Mouse (Mus musculus): ENCODE measurements around the gene Foxp2. TPM values are rescaled to one million over a fixed set of nuclear protein-coding genes. Genes with fewer than 3 reads are reported as not detected.

Gene Foxp2
- polyA plus RNA-seq, 1 experiment from 2014 or later = 16.9 TPM

GRCm38 (mm10) chr6:15415099-15415498 lies 514.0 kb downstream of the Foxp2 start:
- Histone ChIP-seq H3K4me1 (ENCODE audit: control insufficient read depth, insufficient read depth, low read length) (peaks cover 5% of the 10 kb centered on the region; the same call in 1 of the 2 replicates), H3K9ac (ENCODE audit: low read depth, low read length) (no peak overlapping the region), H3K4me2 (ENCODE audit: low read depth, low read length) (no peak overlapping the region), H3K9me3 (ENCODE audit: control insufficient read depth, low read length) (no peaks in the 10 kb centered on the region), H3K27ac (replicated peaks; ENCODE audit: low read depth, low read length) (no peak overlapping the region), H3K36me3 (ENCODE audit: control insufficient read depth, insufficient read depth, low read length) (no peaks in the 10 kb centered on the region), H3K27me3 (replicated peaks; ENCODE audit: control insufficient read depth, insufficient read depth, low read length) (no peaks in the 10 kb centered on the region), H3K4me3 (ENCODE audit: low read depth, low read length) (no peak overlapping the region)
- no peak for ATAC-seq (ENCODE audit: low read depth)
- 42% methylated on average over 4 of the region's 4 CpGs for WGBS
- DNase-seq (ENCODE audit: low spot score) = peak; percentile 51

GRCm38 (mm10) chr6:15459701-15460100 lies 558.6 kb downstream of the Foxp2 start:
- no peak overlapping the region for H3K9ac ChIP-seq (ENCODE audit: low read depth, low read length)
- 89% methylated on average over 2 of the region's 2 CpGs for WGBS
- no peak overlapping the region for H3K27ac ChIP-seq (replicated peaks; ENCODE audit: low read depth, low read length)
- no peaks in the 10 kb centered on the region for H3K4me1 ChIP-seq (ENCODE audit: control insufficient read depth, insufficient read depth, low read length)
- ATAC-seq (ENCODE audit: low read depth) (no peak), DNase-seq (ENCODE audit: low spot score) (no peak)
- H3K27me3 ChIP-seq (replicated peaks; ENCODE audit: control insufficient read depth, insufficient read depth, low read length) = no peaks in the 10 kb centered on the region
- H3K4me2 ChIP-seq (ENCODE audit: low read depth, low read length) = no peak overlapping the region
- no peaks in the 10 kb centered on the region for H3K36me3 ChIP-seq (ENCODE audit: control insufficient read depth, insufficient read depth, low read length)
- no peaks in the 10 kb centered on the region for H3K9me3 ChIP-seq (ENCODE audit: control insufficient read depth, low read length)
- no peak overlapping the region for H3K4me3 ChIP-seq (ENCODE audit: low read depth, low read length)

- H3K36me3 ChIP-seq (ENCODE audit: control insufficient read depth, insufficient read depth, low read length) = no peaks in the 10 kb centered on the region
- no peak for ATAC-seq (ENCODE audit: low read depth)
- H3K4me3 ChIP-seq (ENCODE audit: low read depth, low read length) = no peak overlapping the region
- no peak overlapping the region for H3K4me2 ChIP-seq (ENCODE audit: low read depth, low read length)
- no peak overlapping the region for H3K9ac ChIP-seq (ENCODE audit: low read depth, low read length)
- H3K4me1 ChIP-seq (ENCODE audit: control insufficient read depth, insufficient read depth, low read length) = no peaks in the 10 kb centered on the region
- H3K27me3 ChIP-seq (replicated peaks; ENCODE audit: control insufficient read depth, insufficient read depth, low read length) = no peaks in the 10 kb centered on the region
- no peaks in the 10 kb centered on the region for H3K9me3 ChIP-seq (ENCODE audit: control insufficient read depth, low read length)
- WGBS = 81% methylated on average over 2 of the region's 2 CpGs
- H3K27ac ChIP-seq (replicated peaks; ENCODE audit: low read depth, low read length) = no peak overlapping the region
- DNase-seq (ENCODE audit: low spot score) = no peak
Measured at GRCm38 (mm10) chr6:15463390-15463789, 562.2 kb downstream of the Foxp2 start.

- Histone ChIP-seq H3K27ac (replicated peaks; ENCODE audit: low read depth, low read length) (no peak overlapping the region), H3K4me3 (ENCODE audit: low read depth, low read length) (no peak overlapping the region), H3K36me3 (ENCODE audit: control insufficient read depth, insufficient read depth, low read length) (no peaks in the 10 kb centered on the region), H3K9me3 (ENCODE audit: control insufficient read depth, low read length) (no peaks in the 10 kb centered on the region), H3K4me2 (ENCODE audit: low read depth, low read length) (no peak overlapping the region), H3K4me1 (ENCODE audit: control insufficient read depth, insufficient read depth, low read length) (no peaks in the 10 kb centered on the region), H3K27me3 (replicated peaks; ENCODE audit: control insufficient read depth, insufficient read depth, low read length) (no peaks in the 10 kb centered on the region), H3K9ac (ENCODE audit: low read depth, low read length) (no peak overlapping the region)
- 77% methylated on average over 3 of the region's 3 CpGs for WGBS
- no peak for DNase-seq (ENCODE audit: low spot score)
- no peak for ATAC-seq (ENCODE audit: low read depth)
Measured at GRCm38 (mm10) chr6:15465471-15465870, 564.3 kb downstream of the Foxp2 start.

GRCm38 (mm10) chr6:15466634-15467033 lies 565.5 kb downstream of the Foxp2 start:
- no peak for DNase-seq (ENCODE audit: low spot score)
- Histone ChIP-seq H3K9ac (ENCODE audit: low read depth, low read length) (no peak overlapping the region), H3K4me2 (ENCODE audit: low read depth, low read length) (no peak overlapping the region), H3K27ac (replicated peaks; ENCODE audit: low read depth, low read length) (no peak overlapping the region), H3K36me3 (ENCODE audit: control insufficient read depth, insufficient read depth, low read length) (no peaks in the 10 kb centered on the region), H3K4me1 (ENCODE audit: control insufficient read depth, insufficient read depth, low read length) (no peaks in the 10 kb centered on the region), H3K27me3 (replicated peaks; ENCODE audit: control insufficient read depth, insufficient read depth, low read length) (no peaks in the 10 kb centered on the region), H3K9me3 (ENCODE audit: control insufficient read depth, low read length) (no peaks in the 10 kb centered on the region), H3K4me3 (ENCODE audit: low read depth, low read length) (no peak overlapping the region)
- 77% methylated on average over 1 of the region's 1 CpGs for WGBS
- ATAC-seq (ENCODE audit: low read depth) = no peak

GRCm38 (mm10) chr6:15486909-15487308 lies 585.8 kb downstream of the Foxp2 start:
- 78% methylated on average over 2 of the region's 2 CpGs for WGBS
- Histone ChIP-seq H3K9ac (ENCODE audit: low read depth, low read length) (no peak overlapping the region), H3K4me2 (ENCODE audit: low read depth, low read length) (no peak overlapping the region), H3K27ac (replicated peaks; ENCODE audit: low read depth, low read length) (no peak overlapping the region), H3K4me3 (ENCODE audit: low read depth, low read length) (no peak overlapping the region), H3K27me3 (replicated peaks; ENCODE audit: control insufficient read depth, insufficient read depth, low read length) (no peaks in the 10 kb centered on the region), H3K4me1 (ENCODE audit: control insufficient read depth, insufficient read depth, low read length) (no peaks in the 10 kb centered on the region), H3K9me3 (ENCODE audit: control insufficient read depth, low read length) (no peaks in the 10 kb centered on the region), H3K36me3 (ENCODE audit: control insufficient read depth, insufficient read depth, low read length) (no peaks in the 10 kb centered on the region)
- DNase-seq (ENCODE audit: low spot score) (no peak), ATAC-seq (ENCODE audit: low read depth) (no peak)

Small RNAs within 50 kb of the gene (microRNA-seq; reads per million reads assigned to microRNA genes)
- not detected for gene Gm25470 (ENCODE audit: borderline number of aligned reads)

Other genes starting within 250 kb of the Foxp2 start
- 1.5 and 3.0 TPM in 2 replicates for gene Ppp1r3a, start 146.1 kb upstream of the Foxp2 start, polyA plus RNA-seq (2014; fragmentation: Nextera tagmentation; extraction: Ambion mirVana)